Mouse (Mus musculus) CD4-positive helper T cell, adult 2 months (primary cell): ENCODE data around the gene Utp20.
A peak's percentile ranks its signal among the peaks of the same experiment; 100 is the strongest.
"Not testable (repeated sequence)": the region's sequence is repeated elsewhere in the genome, so short reads cannot be mapped to it uniquely, and the experiment has no call there.

Source experiments
- DNase-seq: peaks from one replicate; pipeline ENCODE4 v3.0.0-alpha.2; 2012; ENCODE audit warnings: low read depth, missing footprints, low spot score

The Utp20 gene

GRCm38 (mm10) chr10:88826188-88826946 is at the start of gene Utp20:
Gene Utp20, minus strand, starts transcription at chr10:88826804.
- DNase-seq = peak; percentile 87

DNA sequence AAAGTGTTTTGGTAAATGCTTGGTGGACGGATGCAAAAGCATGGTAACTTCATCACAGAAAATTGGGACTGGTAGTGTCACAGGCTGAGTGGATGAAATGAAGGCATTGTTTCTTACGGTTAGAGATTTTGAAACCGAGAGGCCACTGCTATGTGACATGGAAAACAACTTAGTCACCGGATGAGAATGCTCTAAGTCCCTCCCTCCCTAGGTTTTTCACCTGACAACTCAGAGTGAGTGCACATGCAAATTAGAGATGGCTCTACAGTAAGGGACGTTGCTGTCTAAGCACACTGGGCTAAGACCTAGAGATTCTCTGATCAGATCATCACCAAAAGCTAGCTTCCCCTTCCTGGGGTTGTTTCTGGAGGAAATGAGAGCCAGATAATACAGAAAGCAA is 48.3 kb upstream of the Utp20 start:
- peak; percentile 47 for DNase-seq

- DNase-seq = no peak
Observed at GRCm38 (mm10) chr10:88866017-88866416, 39.4 kb upstream of the Utp20 start.

DNA sequence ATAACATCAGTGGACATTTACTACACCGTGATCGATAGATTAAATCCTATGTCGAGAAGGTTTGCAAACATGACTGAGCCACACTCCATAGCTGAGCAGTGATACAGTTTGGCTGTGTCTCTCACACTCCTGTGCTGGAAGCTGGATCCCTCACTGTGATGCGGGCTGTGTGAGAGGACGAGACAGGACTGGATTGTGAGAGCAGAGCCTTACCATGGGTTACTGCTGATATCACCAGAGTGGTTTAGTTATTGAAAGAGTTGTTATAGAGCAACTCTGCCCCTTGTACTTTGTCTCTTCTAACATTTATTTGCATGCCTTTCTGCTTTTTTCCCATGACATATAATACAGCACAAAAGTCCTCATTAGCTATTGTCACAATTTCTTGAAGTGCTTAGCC is 35.7 kb upstream of the Utp20 start:
- no peak for DNase-seq

DNA sequence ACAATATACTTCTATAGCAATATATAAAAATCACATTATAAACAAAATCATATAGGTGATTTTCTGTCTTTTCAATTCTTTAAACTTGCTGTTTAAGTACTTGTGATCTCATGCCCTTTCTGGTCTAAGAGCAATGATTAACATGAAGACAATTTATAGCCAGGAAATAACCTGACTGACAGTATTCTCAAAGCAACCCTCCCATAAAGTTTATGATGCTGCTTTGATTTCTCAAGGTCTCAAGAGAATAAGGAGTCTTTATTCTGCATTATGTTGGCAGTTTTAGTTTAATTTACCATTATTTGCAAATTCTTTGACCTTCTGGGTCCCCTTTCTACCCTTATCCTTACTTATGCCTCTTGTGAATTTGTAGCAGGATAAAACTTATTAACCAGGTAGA is 34.8 kb upstream of the Utp20 start:
- no peak for DNase-seq

GRCm38 (mm10) chr10:88860911-88861310 is 34.3 kb upstream of the Utp20 start:
- DNase-seq = no peak

DNA sequence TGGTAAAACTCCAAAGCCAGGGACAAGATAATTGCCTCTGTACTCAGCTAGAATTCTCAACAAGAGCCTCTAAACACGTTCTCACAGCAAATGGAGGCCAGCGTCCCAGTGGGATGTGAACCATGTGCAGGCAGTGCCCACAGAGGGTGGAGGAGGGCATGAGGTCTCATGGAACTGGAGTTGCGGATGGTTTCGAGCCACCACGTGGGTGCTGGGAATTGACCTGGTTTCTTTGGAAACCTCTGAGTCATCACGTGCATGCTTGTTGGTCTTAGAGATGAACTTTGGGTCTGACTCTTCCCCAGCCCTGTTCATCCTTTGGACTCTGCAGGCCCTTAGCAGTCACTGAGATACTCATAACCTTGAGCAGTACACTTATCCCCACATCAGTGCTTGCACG is 26.7 kb upstream of the Utp20 start:
- DNase-seq = no peak

DNA sequence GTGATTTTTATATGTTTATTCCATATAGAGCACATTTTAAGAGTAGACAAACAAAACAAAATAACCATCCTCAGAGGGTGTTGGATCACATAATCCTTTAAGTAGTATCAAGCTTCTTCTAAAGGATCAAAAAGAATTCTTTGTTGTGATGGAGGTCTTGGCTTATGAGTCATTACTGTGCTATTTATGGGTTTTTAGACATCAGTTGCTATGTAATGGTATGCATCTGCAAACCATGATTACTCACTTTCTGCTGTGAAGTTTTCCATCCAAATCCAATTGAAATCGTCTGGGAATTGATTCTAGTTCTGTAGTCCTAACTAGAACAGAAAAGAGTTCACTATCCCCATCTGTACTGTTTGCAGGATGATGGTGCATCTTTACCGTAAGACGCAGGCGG is 23.4 kb upstream of the Utp20 start:
- DNase-seq = no peak

- no peak for DNase-seq
Observed at GRCm38 (mm10) chr10:88848876-88849476, 22.4 kb upstream of the Utp20 start.

- DNase-seq = no peak
Observed at GRCm38 (mm10) chr10:88834227-88834626, 7.6 kb upstream of the Utp20 start.

GRCm38 (mm10) chr10:88828361-88828760 is 1.8 kb upstream of the Utp20 start:
- no peak for DNase-seq

DNA sequence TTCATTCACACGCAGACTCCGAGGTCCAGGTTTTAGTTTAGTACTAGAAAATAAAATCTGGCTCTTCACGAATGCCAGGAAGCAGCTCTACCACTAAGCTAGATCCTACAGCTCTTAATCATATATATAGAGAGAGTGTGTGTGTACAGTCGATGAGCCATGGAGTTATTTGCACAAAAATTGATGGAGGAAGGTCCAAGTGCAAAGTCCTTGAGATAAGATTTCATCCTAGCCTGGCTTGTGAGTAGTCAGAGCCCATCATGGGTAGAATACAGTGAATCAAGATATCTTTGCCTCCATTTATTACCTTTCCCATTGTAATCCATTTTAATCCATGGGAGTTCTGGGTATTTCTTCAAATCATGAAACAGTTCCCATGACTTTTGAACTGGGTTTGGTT is 992 bp upstream of the Utp20 start:
- DNase-seq = no peak

- not testable (repeated sequence) for DNase-seq
Observed at GRCm38 (mm10) chr10:88826947-88827306, 323 bp upstream of the Utp20 start.

DNA sequence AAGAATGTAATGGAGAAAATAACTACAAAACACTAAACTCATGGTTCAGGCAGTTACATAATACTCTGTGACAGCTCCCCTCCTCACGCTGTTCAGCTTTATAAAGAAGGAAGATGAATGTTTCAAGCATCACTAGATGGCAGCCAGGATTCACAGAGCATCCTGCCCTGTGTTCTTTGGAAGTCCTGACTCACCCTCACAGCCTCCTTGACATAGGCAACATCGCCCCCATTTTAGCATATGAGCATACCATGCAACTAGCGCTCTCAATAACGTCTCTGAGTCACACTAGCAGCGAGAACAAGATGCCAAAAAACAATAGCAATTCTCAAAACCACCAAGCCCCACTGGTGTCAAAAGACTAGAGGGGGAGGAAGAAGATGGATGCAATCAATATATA is 9.3 kb downstream of the Utp20 start:
- DNase-seq = no peak

DNA sequence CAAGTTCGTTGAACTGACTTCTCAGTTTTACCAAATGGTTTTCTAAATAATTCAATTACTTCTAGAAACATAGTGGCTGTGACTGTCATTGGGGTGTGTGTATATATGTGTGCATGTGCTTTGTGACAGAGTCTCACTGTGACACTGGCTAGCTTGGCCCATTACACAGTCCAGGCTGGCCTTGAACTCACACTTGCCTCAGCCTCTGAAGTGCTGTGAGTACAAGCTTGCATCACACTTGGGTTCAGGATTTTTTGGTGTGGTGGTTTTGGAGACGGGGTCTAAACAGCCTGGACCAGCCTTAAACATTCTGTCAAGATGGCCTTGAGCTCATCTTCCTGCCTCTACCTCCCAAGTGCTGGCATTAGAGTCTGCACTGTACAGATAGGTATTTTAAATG is 11.3 kb downstream of the Utp20 start:
- DNase-seq = no peak

DNA sequence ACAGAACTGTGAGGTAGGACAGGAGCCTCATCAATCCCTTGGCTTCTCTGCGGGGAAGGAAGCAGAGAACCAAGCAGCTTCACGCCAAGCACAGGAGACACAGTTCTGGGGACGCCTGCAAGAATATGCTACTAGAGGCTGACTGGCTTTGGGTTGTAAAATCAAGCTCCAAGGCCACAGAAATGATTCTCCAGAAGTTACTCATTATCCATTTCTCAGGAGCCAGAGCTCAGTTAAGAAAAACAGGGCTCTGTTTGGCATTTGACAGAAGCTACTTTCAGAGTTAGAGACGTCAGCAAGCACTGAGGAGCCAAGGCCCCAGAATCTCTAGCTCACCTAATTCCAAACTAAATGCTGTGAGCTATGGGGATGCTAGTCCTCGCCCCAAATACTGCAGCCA is 14.9 kb downstream of the Utp20 start:
- no peak for DNase-seq

DNA sequence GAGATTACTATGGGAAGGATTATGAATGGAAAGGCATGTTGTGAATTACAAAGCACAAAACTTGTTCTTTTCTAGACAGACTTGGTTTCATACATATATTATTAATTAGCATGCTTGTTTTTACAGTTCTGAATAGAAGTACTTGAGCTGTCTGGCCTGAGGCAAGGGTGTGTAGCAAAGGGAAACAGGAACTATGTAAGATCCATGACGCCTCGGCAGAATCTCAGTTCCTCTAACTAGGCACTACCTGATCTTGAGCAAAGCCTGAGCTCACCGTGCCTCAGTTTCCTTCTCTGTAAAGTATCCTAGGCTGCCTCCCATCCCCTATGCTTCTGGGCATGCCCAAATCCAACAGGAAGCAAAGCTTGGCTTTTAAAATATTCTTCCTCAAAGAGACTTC is 24.4 kb downstream of the Utp20 start:
- DNase-seq = no peak

DNA sequence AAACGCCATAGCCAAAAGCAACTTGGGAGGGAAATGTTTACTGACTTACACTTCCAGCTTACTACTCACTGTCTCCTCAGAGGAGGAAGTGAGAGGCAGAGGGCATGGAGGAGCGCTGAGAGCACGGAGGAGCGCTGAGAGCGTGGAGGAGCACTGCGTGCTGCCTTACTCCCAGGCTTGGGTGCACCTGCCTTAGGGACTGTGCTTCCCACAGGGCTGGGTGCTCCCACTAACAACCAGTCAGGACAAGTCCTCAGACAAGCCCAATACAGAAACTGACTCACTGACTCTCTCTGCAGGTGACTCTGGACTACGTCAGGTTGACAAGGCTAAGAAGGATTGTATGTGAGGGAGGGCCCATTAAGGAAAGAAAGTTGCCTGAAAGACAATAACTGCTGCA is 27.2 kb downstream of the Utp20 start:
- DNase-seq = no peak

DNA sequence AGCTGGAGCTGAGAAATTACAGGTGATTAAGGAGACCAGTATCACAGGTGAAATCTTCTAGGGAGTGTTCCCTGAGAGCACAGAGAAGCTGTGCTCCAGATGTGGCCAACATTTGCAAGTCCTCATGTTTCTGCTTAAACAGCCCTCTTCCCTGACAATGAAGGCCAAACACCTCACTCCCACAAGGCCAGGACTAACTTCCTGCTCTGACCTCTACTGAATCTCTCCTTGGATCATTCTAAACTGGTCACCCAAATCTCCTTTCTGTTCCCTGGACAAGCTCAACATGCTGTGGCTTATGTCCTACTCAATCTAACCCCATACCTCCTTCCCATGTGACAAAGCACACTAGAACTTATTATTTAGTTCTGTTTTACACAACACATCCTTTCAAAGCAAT is 29.2 kb downstream of the Utp20 start:
- DNase-seq = no peak

DNA sequence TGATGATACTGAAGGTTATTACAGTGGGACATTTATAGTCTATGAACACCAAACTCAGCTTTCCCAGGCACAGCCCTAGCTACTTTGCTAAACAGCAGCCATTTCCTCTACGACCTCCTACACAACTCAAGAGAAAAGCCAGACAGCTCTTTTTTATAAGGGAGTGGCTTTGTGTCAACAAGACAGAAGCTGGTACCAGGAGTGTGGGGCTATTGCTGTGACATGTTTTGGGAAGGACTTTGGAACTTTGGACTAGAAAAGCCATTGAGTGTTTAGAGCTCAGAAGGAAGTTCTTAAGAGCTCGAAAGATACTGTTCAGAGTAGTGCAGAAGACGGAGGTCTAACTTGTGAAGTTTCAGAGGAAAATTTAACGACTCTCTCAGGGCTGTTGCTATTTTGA is 29.7 kb downstream of the Utp20 start:
- no peak for DNase-seq

GRCm38 (mm10) chr10:88795226-88795625 is 31.4 kb downstream of the Utp20 start:
- no peak for DNase-seq

DNA sequence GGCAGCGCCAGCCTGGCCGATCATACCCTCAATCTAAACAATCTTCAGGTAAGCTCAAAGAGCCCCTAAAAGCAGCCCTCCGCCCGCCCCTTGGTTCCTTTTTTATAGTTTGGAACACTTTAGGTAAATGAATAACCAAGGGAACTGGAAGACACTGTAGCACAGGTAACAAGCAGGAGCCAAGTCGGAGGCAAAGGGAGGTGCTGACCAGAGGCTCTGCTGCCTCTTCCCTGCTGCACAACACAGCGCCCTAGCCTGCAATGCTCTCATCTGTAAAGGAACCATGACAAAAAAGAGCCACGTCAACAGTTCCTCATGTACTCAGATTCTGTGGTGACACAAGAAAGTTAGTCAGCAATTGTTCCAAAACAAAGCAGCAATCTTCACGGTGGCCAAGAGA is 32.0 kb downstream of the Utp20 start:
- DNase-seq = no peak

DNA sequence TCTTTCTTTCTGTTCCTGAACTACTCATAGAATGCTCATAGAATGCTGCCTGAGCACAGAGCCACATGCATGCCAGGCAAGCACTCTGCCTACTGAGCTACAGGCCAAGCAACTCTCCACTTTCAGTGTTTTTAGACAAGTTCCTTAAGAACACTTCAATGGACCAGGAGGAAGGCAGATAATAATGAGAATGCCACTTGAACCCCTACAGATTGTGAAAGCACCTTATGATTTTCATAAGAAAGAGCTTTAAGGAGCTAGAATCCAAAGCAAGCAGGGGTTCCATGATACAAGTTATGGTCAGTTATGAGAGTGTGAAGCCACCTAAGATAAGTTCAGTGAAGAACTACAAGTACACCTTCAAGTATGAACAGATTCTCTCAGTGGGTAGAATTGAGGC is 32.9 kb downstream of the Utp20 start:
- no peak for DNase-seq

GRCm38 (mm10) chr10:88784513-88784931 is 42.1 kb downstream of the Utp20 start:
- DNase-seq = no peak
